Mouse (Mus musculus) gastrocnemius, postnatal 4 days (tissue): ENCODE measurements around the gene Ppp4r1. TPM values are rescaled to one million over a fixed set of nuclear protein-coding genes. Genes with fewer than 3 reads are reported as not detected.

Experiments used
- DNase-seq, 2 experiments: peaks; one replicate each; pipeline ENCODE4 v3.0.0; 2021 to 2022; ENCODE audit warnings: low spot score in 2 of 2, mixed read lengths in 2 of 2
- total RNA-seq, 2 experiments: library from RNA; stranded (reverse); gene quantifications; 2 replicates each; pipeline ENCODE4 v1.2.3; 2021

Ppp4r1 gene
- total RNA-seq, 2 experiments from 2014 or later, result 52.3 to 57.5 TPM

DNA sequence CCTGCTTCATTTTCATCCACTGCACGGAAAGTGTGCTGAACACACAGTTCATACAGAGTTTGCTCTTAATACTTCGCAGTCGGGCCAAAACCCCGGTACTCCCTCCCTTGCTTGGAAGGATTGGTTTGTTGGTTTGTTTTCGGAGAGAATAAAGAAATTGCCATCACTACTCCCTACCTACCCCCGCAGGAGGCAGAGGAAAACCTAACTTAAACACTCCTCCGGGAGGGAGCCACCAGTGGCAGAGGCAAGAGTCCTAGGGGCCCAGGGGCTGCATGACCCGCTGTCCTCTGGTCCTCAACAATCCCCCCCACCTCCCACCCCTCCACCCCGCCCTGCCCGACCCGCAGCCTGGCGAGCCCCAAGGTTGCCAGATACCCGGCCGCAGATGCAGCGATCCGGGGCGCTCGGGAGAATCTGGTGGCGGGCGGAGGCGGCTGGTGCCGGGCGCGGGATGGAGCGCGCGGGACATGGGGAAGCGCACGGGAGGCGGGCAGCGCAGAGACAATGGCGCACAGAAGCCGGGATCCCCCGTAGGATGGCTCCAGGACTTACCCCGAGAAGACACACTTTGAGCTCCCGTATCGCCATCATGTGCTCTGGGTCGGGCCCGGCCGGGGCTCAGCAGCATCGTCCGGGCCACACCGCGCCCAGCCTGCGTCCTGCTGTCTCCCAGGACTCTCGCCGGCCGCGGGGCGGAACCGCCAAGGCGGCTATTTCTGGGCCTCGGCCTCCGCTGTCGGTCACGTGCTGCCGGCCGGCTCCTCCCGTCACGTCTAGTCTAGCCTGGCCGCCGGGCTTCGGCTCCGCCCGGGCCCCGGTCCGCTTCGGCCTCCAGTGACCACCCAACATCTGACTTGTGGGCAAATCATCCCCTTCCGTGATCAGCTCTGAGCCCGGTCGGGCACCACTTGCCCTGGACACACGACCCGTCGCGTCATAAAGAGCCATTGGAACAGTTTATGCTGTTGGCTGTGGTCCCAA is 10.1 kb upstream of the Ppp4r1 start, which contains the start of gene Rab31:
Gene Rab31, minus strand, starts transcription at position 802 of the 984 bp plus-strand sequence.
- DNase-seq, result peak; percentile 79 to 90

GRCm38 (mm10) chr17:65773617-65774016 is 8.8 kb upstream of the Ppp4r1 start:
- DNase-seq, result no peak

DNA sequence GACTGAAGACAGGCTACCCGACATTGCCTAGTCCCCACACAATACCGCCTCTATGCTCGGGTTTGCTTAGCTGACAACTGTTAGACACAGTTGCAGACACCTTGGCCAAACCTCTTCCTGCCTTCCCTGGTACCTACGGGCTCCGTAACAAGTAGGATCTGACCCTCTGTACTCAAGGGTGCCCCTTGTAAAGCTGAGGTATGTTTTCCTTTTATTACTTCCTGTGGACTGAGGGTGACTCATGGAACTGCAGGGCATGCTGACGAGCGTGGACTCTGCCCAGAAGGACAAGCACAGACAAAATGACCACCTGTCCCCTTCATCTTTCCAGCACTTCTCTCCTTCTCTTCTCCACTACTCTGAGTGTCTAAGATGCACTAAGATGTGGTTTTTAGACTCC is 7.9 kb upstream of the Ppp4r1 start:
- no peak for DNase-seq

GRCm38 (mm10) chr17:65776228-65776627 is 6.1 kb upstream of the Ppp4r1 start:
- no peak for DNase-seq

DNA sequence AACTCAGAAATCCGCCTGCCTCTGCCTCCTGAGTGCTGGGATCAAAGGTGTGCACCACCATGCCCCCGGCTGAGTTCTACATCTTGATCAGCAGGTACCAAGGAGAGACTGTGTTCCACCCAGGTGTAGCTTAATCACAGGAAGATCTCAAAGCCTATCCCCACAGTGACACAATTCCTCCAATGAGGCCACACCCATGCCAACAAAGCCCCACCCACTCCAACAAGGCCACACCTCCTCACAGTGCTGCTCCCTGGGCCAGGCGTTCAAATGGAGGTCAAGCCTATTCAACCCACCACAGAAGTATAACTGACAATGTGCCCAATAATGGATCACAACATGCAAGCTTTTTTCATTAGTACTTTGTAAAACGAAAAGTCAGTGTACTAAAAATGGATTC is 4.9 kb upstream of the Ppp4r1 start:
- no peak for DNase-seq

- no peak for DNase-seq
These were observed 1.4 kb upstream of the Ppp4r1 start for GRCm38 (mm10) chr17:65780970-65781369.

- peak; percentile 70 to 85 for DNase-seq
These were observed 1.1 kb downstream of the Ppp4r1 start for GRCm38 (mm10) chr17:65783182-65784161.

DNA sequence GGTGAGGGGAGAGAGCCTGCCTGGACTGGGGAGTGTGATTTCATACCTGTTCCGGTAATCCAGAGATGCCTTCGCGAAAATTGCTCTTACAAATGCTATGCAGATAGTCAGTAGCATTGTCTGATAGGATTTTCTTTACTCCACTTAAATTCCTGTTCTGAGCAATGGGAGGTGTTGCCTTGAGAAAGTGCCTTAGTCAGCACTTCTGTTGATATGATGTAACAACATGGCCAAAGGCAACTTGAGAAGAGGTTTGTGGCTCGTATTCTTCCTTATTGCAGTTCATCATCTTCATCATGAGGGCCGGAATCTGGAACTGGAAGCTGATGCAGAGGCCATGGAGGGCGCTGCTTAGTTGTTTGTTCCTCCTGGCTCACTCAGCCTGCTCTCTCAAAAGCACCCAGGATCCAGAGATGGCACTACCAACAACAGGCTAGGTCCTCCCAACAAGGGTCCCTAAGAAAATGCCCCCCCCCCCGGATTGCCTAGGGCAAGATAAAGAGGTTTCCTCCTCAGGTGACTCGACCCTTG is 2.3 kb downstream of the Ppp4r1 start:
- DNase-seq, result no peak

DNA sequence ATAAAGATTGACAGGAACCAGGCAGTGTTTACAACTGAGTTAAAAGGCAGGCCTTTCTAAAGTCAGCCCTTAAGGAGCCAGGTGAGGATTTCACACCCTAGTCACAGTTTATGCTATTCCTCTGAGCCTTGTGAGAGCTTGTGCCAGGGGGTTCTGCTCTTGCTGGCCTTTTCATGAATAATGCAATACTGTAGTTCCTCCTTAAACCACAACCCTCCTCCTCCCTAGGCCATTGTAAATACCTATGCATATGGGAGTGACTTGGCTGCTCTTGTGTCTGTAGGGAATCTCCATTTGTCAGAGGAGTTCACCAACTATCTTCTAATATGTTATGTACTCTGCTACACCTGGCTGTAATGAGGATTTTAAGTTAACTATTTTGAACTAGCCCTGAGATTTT is 3.3 kb downstream of the Ppp4r1 start:
- no peak for DNase-seq

- no peak for DNase-seq
These were observed 3.9 kb downstream of the Ppp4r1 start for GRCm38 (mm10) chr17:65786225-65786624.

DNA sequence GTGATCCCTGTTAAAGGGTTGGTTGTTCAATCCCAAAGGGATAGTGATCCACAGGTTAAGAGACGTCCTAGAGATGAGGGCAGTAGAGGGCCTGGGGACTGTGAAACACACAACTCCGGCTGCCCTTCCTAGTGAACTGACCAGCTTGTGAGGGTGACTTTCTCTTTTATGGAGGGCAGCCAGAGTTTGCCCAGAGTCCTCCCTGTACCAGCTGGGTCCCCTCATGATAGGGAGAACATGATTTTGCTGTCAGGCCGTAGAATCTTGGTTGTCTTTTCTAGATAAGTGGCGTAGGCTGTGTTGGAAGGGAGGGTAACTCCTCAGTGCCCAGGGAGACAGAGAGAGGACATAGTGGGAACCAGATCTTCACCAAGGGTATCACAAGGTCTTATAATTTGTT is 4.9 kb downstream of the Ppp4r1 start:
- no peak for DNase-seq

GRCm38 (mm10) chr17:65788542-65789291 is 6.3 kb downstream of the Ppp4r1 start:
- DNase-seq, result peak in 1 of 2 experiments; percentile 35

- DNase-seq, result no peak
These were observed 7.2 kb downstream of the Ppp4r1 start for GRCm38 (mm10) chr17:65789576-65789975.

- DNase-seq, result no peak
These were observed 8.8 kb downstream of the Ppp4r1 start for GRCm38 (mm10) chr17:65791161-65791560.

GRCm38 (mm10) chr17:65793307-65793930 is 11.0 kb downstream of the Ppp4r1 start:
- no peak for DNase-seq

- no peak for DNase-seq
These were observed 11.9 kb downstream of the Ppp4r1 start for GRCm38 (mm10) chr17:65794096-65794850.

GRCm38 (mm10) chr17:65796056-65796455 is 13.7 kb downstream of the Ppp4r1 start:
- no peak for DNase-seq

DNA sequence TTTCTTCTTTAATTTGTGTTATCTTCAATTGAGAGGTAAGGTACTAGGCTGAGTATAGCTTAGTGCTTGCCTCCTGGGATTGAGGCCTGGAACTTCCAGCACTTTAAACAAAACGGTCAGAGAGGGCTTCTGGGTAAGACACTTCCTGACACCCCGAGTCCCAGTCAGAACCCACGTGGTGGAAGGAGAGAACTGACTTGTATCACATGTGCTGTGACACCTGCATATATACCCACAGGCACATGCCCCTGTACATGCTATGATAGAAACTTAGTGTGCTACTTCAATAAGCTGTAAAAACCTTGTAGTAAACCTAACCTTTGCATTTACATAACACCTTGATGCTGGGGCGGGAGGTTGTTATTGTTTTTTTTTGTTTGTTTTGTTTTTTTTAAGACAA is 16.1 kb downstream of the Ppp4r1 start:
- DNase-seq, result no peak

DNA sequence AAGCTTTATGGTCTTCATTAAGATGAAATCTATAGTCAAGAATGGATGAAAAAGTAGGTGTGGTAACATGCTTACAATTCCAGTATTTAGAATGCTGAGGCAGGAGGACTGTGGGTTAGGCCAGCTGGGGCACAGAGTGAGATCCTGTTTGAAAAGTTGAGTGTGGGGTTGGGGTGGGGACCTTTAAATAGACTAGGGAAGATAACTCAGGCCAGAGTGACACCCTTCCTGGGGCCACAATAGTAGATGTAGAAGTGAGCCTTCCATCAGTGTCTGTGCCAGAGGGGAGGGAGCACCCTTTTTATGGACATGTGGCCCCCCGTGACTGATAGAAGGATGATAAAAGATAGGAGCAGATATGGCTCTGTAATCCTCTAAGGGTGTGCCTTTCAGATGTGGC is 17.0 kb downstream of the Ppp4r1 start:
- DNase-seq, result no peak
